Mouse (Mus musculus): ENCODE measurements around the gene Rassf2.

- TF ChIP-seq CTCF (IDR thresholded peaks at IDR 0.05; ENCODE audit: control insufficient read depth, insufficient read depth, insufficient read length), result no peak
- no peak for TF ChIP-seq MYOG (IDR thresholded peaks at IDR 0.05; ENCODE audit: control insufficient read depth, extremely low read depth, insufficient read length)
- no peak for TF ChIP-seq MAX (IDR thresholded peaks at IDR 0.05)
- no peak for TF ChIP-seq USF1 (IDR thresholded peaks at IDR 0.05; ENCODE audit: low read depth)
Measured at GRCm38 (mm10) chr2:132043101-132043621, 13.1 kb upstream of the Rassf2 start.

All from C2C12 (cell line).